Mouse (Mus musculus) kidney, embryonic 16.5 days (tissue): ENCODE measurements around the gene Spock2. TPM values are rescaled to one million over a fixed set of nuclear protein-coding genes. Genes with fewer than 3 reads are reported as not detected.
"Not testable (repeated sequence)": the region's sequence is repeated elsewhere in the genome, so short reads cannot be mapped to it uniquely, and the experiment has no call there.

Source experiments
- ATAC-seq: fragments of 200-750 bp; cut with Nextera tagmentation; 2 replicates; pipeline ENCODE4 v1.8.0; 2017; ENCODE audit warnings: moderate TSS enrichment; ENCODE audit not compliant: low FRiP score, low TSS enrichment
- H3K27ac ChIP-seq: fragments of 300-500 bp; sonication (generic); 2 replicates; pipeline ENCODE4 v1.5.1; 2014; ENCODE audit warnings: low read length
- H3K27me3 ChIP-seq: fragments of 300-500 bp; sonication (generic); 2 replicates; pipeline ENCODE4 v1.6.1; 2014; ENCODE audit warnings: low read length, control low read depth, mixed read lengths; ENCODE audit not compliant: insufficient read depth
- H3K36me3 ChIP-seq: fragments of 300-500 bp; sonication (generic); 2 replicates; pipeline ENCODE4 v1.6.1; 2014; ENCODE audit warnings: low read length, control low read depth, mixed read lengths; ENCODE audit not compliant: insufficient read depth
- H3K4me1 ChIP-seq: fragments of 300-500 bp; sonication (generic); 2 replicates; pipeline ENCODE4 v1.6.1; 2014; ENCODE audit warnings: low read length, control low read depth, mixed read lengths; ENCODE audit not compliant: insufficient read depth
- H3K4me2 ChIP-seq: fragments of 300-500 bp; sonication (generic); replicated peaks from 2 replicates; pipeline ENCODE4 v1.6.1; 2014; ENCODE audit warnings: low read depth, low read length
- H3K4me3 ChIP-seq: fragments of 300-500 bp; sonication (generic); 2 replicates; pipeline ENCODE4 v1.5.1; 2014; ENCODE audit warnings: mild to moderate bottlenecking, low read length
- H3K9ac ChIP-seq: fragments of 300-500 bp; sonication (generic); replicated peaks from 2 replicates; pipeline ENCODE4 v1.6.1; 2014; ENCODE audit warnings: low read length
- H3K9me3 ChIP-seq: fragments of 300-500 bp; sonication (generic); 2 replicates; pipeline ENCODE4 v1.6.1; 2016; ENCODE audit warnings: low read length, control low read depth
- WGBS: fragments of 180-500 bp; shearing (Covaris S2); extraction: QIAGEN DNeasy Blood & Tissue Kit; methylation state at CpG from one replicate; pipeline ENCODE4 v1.1.7; 2014; 5-methylcytosine and 5-hydroxymethylcytosine counted together
- polyA plus RNA-seq: library from polyadenylated mRNA; unstranded; fragments of >200 nt; fragmentation: Nextera tagmentation; extraction: Ambion mirVana; gene quantifications from 2 replicates; pipeline ENCODE4 v1.2.1, GENCODE M21; 2015

Spock2 gene
- polyA plus RNA-seq, 1 experiment from 2014 or later: 47.1 TPM

DNA sequence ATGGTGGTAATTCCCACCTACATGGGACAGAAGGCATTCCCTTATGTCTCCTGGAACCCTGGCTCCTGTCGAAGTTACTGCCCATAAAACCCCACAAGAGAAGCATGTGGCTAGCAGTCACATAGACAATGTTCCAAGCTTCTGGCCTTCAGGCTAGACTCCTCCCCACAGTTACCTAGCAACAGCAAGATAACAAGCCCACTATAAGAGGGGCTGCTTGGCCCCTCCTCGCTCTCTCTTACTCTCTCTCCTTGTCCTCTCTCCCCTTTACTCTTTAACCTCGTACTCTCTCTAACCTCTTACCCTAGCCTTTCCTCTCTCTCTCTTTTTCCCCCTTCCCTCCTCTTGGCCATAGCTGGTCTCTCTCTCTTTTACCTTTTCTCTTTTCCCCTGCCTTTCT lies 55.4 kb downstream of the Spock2 start:
- not testable (repeated sequence) for H3K9ac ChIP-seq, H3K4me1 ChIP-seq, H3K27me3 ChIP-seq, H3K4me2 ChIP-seq, H3K36me3 ChIP-seq, H3K4me3 ChIP-seq, ATAC-seq, H3K27ac ChIP-seq, H3K9me3 ChIP-seq
- WGBS: 73% methylated on average over 3 of the region's 3 CpGs

DNA sequence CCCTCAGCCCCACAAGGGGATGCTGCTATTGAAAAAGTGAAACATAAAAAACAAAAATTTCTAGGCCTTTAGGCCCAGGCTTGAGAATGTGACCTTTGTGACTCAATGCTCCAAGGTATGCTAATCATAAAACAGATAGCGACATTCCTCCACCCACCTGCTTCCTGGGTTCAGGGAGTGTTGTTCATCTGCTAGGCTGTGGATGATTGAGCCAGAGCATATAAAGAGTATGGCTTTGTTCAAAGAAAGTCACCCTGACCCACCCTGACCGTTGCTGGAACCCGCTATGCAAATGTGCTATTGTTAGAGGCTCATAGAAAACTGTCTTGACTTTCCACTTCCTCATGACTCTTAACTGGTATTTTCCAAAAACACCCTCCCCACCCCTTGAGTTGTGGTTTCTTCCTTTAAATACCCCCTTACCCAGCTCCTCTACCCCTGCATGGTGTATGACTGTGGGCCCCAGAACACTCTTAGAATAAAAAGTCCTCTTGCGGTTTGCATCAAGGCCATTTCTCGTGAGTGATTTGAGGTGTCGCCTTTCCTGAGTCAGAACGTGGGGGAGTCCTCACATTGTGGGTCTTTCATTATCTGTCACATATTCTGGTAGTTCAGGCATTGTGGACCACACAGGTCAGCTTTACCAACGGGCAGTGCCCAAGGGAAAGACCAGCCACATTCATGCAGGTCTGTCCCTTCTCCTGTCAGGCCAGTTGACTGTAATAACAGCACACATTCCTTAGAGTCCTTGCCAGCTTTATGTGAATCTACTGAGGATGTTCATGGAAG lies 56.4 kb downstream of the Spock2 start:
- H3K4me3 ChIP-seq, H3K27ac ChIP-seq, ATAC-seq, H3K4me2 ChIP-seq, H3K9ac ChIP-seq, H3K4me1 ChIP-seq, H3K36me3 ChIP-seq, H3K9me3 ChIP-seq, H3K27me3 ChIP-seq: not testable (repeated sequence)
- 76% methylated on average over 8 of the region's 8 CpGs for WGBS

GRCm38 (mm10) chr10:60162973-60163255 lies 56.9 kb downstream of the Spock2 start:
- no peaks in the 10 kb centered on the region for H3K9me3 ChIP-seq
- no peak overlapping the region for H3K9ac ChIP-seq
- H3K4me1 ChIP-seq: no peaks in the 10 kb centered on the region
- no peak overlapping the region for H3K27ac ChIP-seq
- H3K27me3 ChIP-seq: no peaks in the 10 kb centered on the region
- H3K4me2 ChIP-seq: no peak overlapping the region
- no peak for ATAC-seq
- 91% methylated on average over 6 of the region's 6 CpGs for WGBS
- no peak overlapping the region for H3K4me3 ChIP-seq
- no peaks in the 10 kb centered on the region for H3K36me3 ChIP-seq

GRCm38 (mm10) chr10:60164869-60165268 lies 58.9 kb downstream of the Spock2 start:
- ATAC-seq: no peak
- H3K4me3 ChIP-seq: no peak overlapping the region
- WGBS: 80% methylated on average over 1 of the region's 1 CpGs

GRCm38 (mm10) chr10:60166068-60166467 lies 60.0 kb downstream of the Spock2 start:
- Histone ChIP-seq H3K9me3 (no peaks in the 10 kb centered on the region), H3K9ac (no peak overlapping the region), H3K4me2 (no peak overlapping the region), H3K4me3 (no peak overlapping the region), H3K36me3 (no peaks in the 10 kb centered on the region), H3K27ac (no peak overlapping the region), H3K27me3 (no peaks in the 10 kb centered on the region), H3K4me1 (no peaks in the 10 kb centered on the region)
- 23% methylated on average over 3 of the region's 3 CpGs for WGBS
- ATAC-seq: no peak

More at GRCm38 (mm10) chr10:60164869-60165268, 58.9 kb downstream of the Spock2 start:
- no peak overlapping the region for H3K27ac ChIP-seq
- H3K4me2 ChIP-seq: no peak overlapping the region
- no peaks in the 10 kb centered on the region for H3K27me3 ChIP-seq
- H3K9me3 ChIP-seq: no peaks in the 10 kb centered on the region
- no peak overlapping the region for H3K9ac ChIP-seq
- no peaks in the 10 kb centered on the region for H3K4me1 ChIP-seq
- H3K36me3 ChIP-seq: no peaks in the 10 kb centered on the region

DNA sequence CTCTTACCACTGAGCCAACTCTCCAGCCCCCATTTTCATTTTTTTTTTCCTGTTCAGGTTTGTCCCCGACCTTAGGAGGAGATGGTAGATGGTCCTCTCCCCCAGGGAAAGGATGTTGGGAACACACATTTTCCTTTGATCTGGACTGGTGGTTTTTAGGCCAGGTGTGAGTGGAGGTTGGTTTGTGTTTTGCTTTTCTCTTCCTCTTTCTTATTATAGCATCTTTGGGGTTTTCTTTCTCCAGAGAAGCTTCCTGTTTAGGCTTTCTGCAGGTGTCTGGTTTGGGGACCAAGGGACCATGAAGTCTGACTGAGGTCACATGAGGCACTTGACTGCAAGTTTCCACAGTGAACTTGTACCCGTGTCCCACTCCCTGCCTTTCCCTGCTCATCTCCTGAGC lies 62.3 kb downstream of the Spock2 start:
- 70% methylated on average over 2 of the region's 2 CpGs for WGBS
- no peaks in the 10 kb centered on the region for H3K27me3 ChIP-seq
- no peak overlapping the region for H3K27ac ChIP-seq
- no peak overlapping the region for H3K9ac ChIP-seq
- ATAC-seq: no peak
- H3K4me3 ChIP-seq: no peak overlapping the region
- H3K9me3 ChIP-seq: no peaks in the 10 kb centered on the region
- H3K4me2 ChIP-seq: no peak overlapping the region
- H3K4me1 ChIP-seq: no peaks in the 10 kb centered on the region
- no peaks in the 10 kb centered on the region for H3K36me3 ChIP-seq

DNA sequence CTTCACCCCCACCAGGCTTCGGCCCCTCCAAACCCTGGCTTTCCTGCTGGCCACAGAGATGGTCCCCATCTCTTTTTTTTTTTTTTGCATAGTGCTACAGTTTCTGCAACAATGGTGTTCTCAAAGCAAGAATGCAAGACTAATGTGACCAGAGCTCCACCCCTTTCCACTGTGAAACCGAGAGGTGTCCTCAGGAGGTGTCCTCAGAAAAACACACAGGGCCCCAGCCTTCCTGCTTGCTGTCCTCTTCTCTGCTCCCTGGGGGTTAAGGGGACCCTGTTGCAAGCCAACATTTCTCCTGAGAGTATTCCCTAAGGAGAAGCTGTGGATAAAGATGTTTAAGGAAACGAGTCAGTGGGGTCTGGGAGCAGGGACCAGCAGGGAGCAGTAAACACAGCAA lies 62.9 kb downstream of the Spock2 start:
- 71% methylated on average over 3 of the region's 3 CpGs for WGBS
- Histone ChIP-seq H3K27me3 (no peaks in the 10 kb centered on the region), H3K9me3 (no peaks in the 10 kb centered on the region), H3K36me3 (no peaks in the 10 kb centered on the region), H3K4me3 (no peak overlapping the region), H3K4me2 (no peak overlapping the region), H3K9ac (no peak overlapping the region), H3K27ac (no peak overlapping the region), H3K4me1 (no peaks in the 10 kb centered on the region)
- no peak for ATAC-seq

GRCm38 (mm10) chr10:60170326-60171089 lies 64.5 kb downstream of the Spock2 start:
- no peaks in the 10 kb centered on the region for H3K4me1 ChIP-seq
- WGBS: 59% methylated on average over 10 of the region's 10 CpGs
- ATAC-seq: peak; percentile 59

DNA sequence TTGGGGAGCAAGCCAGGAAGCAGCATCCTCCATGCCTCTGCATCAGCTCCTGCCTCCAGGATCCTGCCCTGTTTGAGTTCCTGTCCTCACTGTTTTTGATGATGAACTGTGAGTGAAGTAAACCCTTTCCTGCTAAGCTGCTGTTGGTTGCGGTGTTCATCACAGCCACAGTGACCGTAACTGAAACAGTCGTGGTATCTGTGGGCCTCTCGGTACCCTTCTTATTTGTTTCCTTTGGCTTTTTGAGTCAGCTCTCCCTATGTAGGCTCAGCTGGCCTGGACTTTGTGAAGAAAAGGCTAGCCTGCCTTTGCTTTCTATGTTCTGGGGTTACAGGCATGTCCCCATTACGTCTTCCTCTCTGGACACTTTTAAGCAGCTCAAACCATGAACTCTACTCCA lies 65.3 kb downstream of the Spock2 start:
- H3K27ac ChIP-seq: no peak overlapping the region
- no peak overlapping the region for H3K4me3 ChIP-seq
- H3K9ac ChIP-seq: no peak overlapping the region
- no peak for ATAC-seq
- H3K4me2 ChIP-seq: no peak overlapping the region
- no peaks in the 10 kb centered on the region for H3K36me3 ChIP-seq
- H3K27me3 ChIP-seq: no peaks in the 10 kb centered on the region
- 98% methylated on average over 5 of the region's 5 CpGs for WGBS
- no peaks in the 10 kb centered on the region for H3K4me1 ChIP-seq
- H3K9me3 ChIP-seq: no peaks in the 10 kb centered on the region

More at GRCm38 (mm10) chr10:60170326-60171089, 64.5 kb downstream of the Spock2 start:
- no peak overlapping the region for H3K4me2 ChIP-seq
- H3K4me3 ChIP-seq: no peak overlapping the region
- H3K27me3 ChIP-seq: no peaks in the 10 kb centered on the region
- H3K9me3 ChIP-seq: no peaks in the 10 kb centered on the region
- no peaks in the 10 kb centered on the region for H3K36me3 ChIP-seq
- H3K9ac ChIP-seq: no peak overlapping the region
- no peak overlapping the region for H3K27ac ChIP-seq

DNA sequence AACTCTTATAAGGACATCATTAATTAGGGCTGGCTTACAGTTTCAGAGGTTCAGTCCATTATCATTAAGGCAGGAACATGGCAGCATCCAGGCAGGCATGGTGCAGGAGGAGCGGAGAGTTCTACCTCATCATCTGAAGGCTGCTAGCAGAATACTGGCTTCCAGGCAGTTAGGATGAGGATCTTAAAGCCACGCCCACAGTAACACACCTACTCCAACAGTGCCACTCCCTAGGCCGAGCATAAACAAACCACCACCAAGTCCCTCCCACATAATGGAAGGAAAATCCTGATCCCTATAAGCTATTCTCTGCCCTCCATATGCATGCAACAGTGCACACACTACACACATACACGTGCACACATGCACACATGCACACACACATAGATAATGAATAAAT lies 66.3 kb downstream of the Spock2 start:
- no peak overlapping the region for H3K4me2 ChIP-seq
- no peak overlapping the region for H3K27ac ChIP-seq
- no peaks in the 10 kb centered on the region for H3K9me3 ChIP-seq
- no peak for ATAC-seq
- H3K4me1 ChIP-seq: no peaks in the 10 kb centered on the region
- H3K27me3 ChIP-seq: no peaks in the 10 kb centered on the region
- 84% methylated on average over 4 of the region's 4 CpGs for WGBS
- no peak overlapping the region for H3K4me3 ChIP-seq
- no peak overlapping the region for H3K9ac ChIP-seq
- no peaks in the 10 kb centered on the region for H3K36me3 ChIP-seq
